Mouse (Mus musculus) embryonic facial prominence, embryonic 15.5 days (tissue): ENCODE measurements around the gene Wdr91. TPM values are rescaled to one million over a fixed set of nuclear protein-coding genes. Genes with fewer than 3 reads are reported as not detected.

Experiments
- ATAC-seq: fragments of 200-750 bp; cut with Nextera tagmentation; 2 replicates; pipeline ENCODE4 v1.8.0; 2017; ENCODE audit warnings: low read depth, moderate TSS enrichment; ENCODE audit not compliant: insufficient number of reproducible peaks, low FRiP score, low TSS enrichment
- H3K27ac ChIP-seq: fragments of 300-500 bp; sonication (generic); replicated peaks from 2 replicates; pipeline ENCODE4 v1.5.1; 2015; ENCODE audit warnings: mild to moderate bottlenecking, inconsistent platforms
- H3K27me3 ChIP-seq: fragments of 300-500 bp; sonication (generic); 2 replicates; pipeline ENCODE4 v1.6.1; 2015; ENCODE audit warnings: inconsistent platforms
- H3K36me3 ChIP-seq: fragments of 300-500 bp; sonication (generic); 2 replicates; pipeline ENCODE4 v1.6.1; 2015; ENCODE audit warnings: mild to moderate bottlenecking, inconsistent platforms
- H3K4me1 ChIP-seq: fragments of 300-500 bp; sonication (generic); 2 replicates; pipeline ENCODE4 v1.6.1; 2015; ENCODE audit warnings: inconsistent platforms
- H3K4me2 ChIP-seq: fragments of 300-500 bp; sonication (generic); replicated peaks from 2 replicates; pipeline ENCODE4 v1.6.1; 2015; ENCODE audit warnings: mild to moderate bottlenecking, inconsistent platforms
- H3K4me3 ChIP-seq: fragments of 300-500 bp; sonication (generic); replicated peaks from 2 replicates; pipeline ENCODE4 v1.5.1; 2015; ENCODE audit warnings: mild to moderate bottlenecking, inconsistent platforms
- H3K9ac ChIP-seq: fragments of 300-500 bp; sonication (generic); 2 replicates; pipeline ENCODE4 v1.6.1; 2015; ENCODE audit warnings: inconsistent platforms
- H3K9me3 ChIP-seq: fragments of 300-500 bp; sonication (generic); replicated peaks from 2 replicates; pipeline ENCODE4 v1.6.1; 2016; ENCODE audit warnings: inconsistent platforms
- WGBS: fragments of 180-500 bp; shearing (Covaris S2); methylation state at CpG from one replicate; pipeline ENCODE4 v1.1.7; 2015; 5-methylcytosine and 5-hydroxymethylcytosine counted together
- polyA plus RNA-seq: library from polyadenylated mRNA; unstranded; fragments of >200 nt; fragmentation: Nextera tagmentation; extraction: Ambion mirVana; gene quantifications from 2 replicates; pipeline ENCODE4 v1.2.1, GENCODE M21; 2015

The Wdr91 gene
- polyA plus RNA-seq, 1 experiment from 2014 or later, result 12.0 TPM

- H3K27me3 ChIP-seq, result no peaks in the 10 kb centered on the region
- H3K4me2 ChIP-seq, result no peak overlapping the region
- no peak overlapping the region for H3K4me3 ChIP-seq
- 80% methylated on average over 20 of the region's 20 CpGs for WGBS
- ATAC-seq, result no peak
- H3K36me3 ChIP-seq, result no peaks in the 10 kb centered on the region
- H3K9ac ChIP-seq, result no peak overlapping the region
- H3K4me1 ChIP-seq, result peaks cover 55% of the 10 kb centered on the region
- no peak overlapping the region for H3K27ac ChIP-seq
- no peaks in the 10 kb centered on the region for H3K9me3 ChIP-seq
These were observed 42.0 kb downstream of the Wdr91 start for GRCm38 (mm10) chr6:34868507-34869217.

DNA sequence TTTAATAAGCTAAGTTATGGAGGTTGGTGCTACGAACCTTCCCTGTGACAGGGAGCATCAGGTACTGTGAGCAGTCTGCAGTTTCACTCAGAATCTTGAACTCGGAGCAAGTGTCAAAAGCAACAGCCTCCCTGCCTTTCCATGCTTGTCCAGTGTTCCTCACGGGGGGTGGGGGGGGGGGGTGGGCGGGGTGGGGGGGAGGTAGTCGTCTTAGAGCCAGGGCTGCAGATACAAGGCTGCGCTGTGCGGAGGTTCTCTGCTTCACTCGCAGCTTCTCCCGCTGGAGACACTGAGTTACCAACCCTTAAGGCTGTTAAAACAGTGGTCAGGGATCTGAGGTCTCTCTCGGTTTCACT is 42.7 kb downstream of the Wdr91 start:
- Histone ChIP-seq H3K4me2 (no peak overlapping the region), H3K27ac (no peak overlapping the region), H3K9me3 (no peaks in the 10 kb centered on the region), H3K4me3 (no peak overlapping the region), H3K4me1 (peaks cover 59% of the 10 kb centered on the region), H3K36me3 (no peaks in the 10 kb centered on the region), H3K9ac (no peak overlapping the region), H3K27me3 (no peaks in the 10 kb centered on the region)
- no peak for ATAC-seq
- 64% methylated on average over 10 of the region's 10 CpGs for WGBS

- Histone ChIP-seq H3K36me3 (no peaks in the 10 kb centered on the region), H3K4me2 (no peak overlapping the region), H3K4me1 (peaks cover 56% of the 10 kb centered on the region), H3K27me3 (no peaks in the 10 kb centered on the region), H3K27ac (peak overlapping the region; percentile 63; the same call in 1 of the 2 replicates), H3K9me3 (no peaks in the 10 kb centered on the region), H3K9ac (no peak overlapping the region), H3K4me3 (no peak overlapping the region)
- no peak for ATAC-seq
- WGBS, result 62% methylated on average over 16 of the region's 16 CpGs
These were observed 43.2 kb downstream of the Wdr91 start for GRCm38 (mm10) chr6:34867301-34867994.

DNA sequence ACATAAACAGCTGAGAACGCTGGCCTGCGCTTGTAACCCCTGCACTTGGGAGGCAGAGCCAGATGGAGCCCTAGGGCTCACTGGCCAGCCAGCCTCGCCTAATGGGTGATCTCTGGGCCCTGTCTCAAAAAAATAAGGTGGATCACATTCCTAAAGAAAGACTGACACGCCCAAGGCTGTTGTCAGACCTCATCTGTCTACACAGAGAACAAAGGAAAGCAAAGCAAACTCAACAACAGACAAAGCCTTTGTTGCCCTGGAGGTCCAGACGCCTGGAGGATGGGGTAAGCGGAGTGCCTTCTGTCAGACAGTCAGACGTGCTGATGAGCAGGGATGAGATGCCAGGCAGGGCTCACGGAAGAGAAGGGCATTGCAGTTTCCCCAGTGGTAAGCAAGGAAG is 43.9 kb downstream of the Wdr91 start:
- no peak overlapping the region for H3K9ac ChIP-seq
- no peak overlapping the region for H3K4me2 ChIP-seq
- H3K36me3 ChIP-seq, result no peaks in the 10 kb centered on the region
- 41% methylated on average over 8 of the region's 8 CpGs for WGBS
- H3K27ac ChIP-seq, result 0 out of 2 replicates have a peak overlapping the region, but pooled peaks have one; percentile 63
- no peaks in the 10 kb centered on the region for H3K9me3 ChIP-seq
- no peak for ATAC-seq
- H3K4me1 ChIP-seq, result peaks cover 56% of the 10 kb centered on the region
- H3K27me3 ChIP-seq, result no peaks in the 10 kb centered on the region
- no peak overlapping the region for H3K4me3 ChIP-seq

GRCm38 (mm10) chr6:34865711-34866593 is 44.7 kb downstream of the Wdr91 start:
- 49% methylated on average over 7 of the region's 7 CpGs for WGBS
- peaks cover 50% of the 10 kb centered on the region for H3K4me1 ChIP-seq
- no peak overlapping the region for H3K9ac ChIP-seq
- H3K4me2 ChIP-seq, result no peak overlapping the region
- H3K36me3 ChIP-seq, result no peaks in the 10 kb centered on the region
- H3K27me3 ChIP-seq, result no peaks in the 10 kb centered on the region
- peak; percentile 55; the same call in 1 of the 2 replicates for ATAC-seq
- no peaks in the 10 kb centered on the region for H3K9me3 ChIP-seq
- peak overlapping the region; percentile 63; the same call in 1 of the 2 replicates for H3K27ac ChIP-seq
- H3K4me3 ChIP-seq, result no peak overlapping the region

GRCm38 (mm10) chr6:34865213-34865612 is 45.5 kb downstream of the Wdr91 start:
- no peaks in the 10 kb centered on the region for H3K36me3 ChIP-seq
- no peaks in the 10 kb centered on the region for H3K9me3 ChIP-seq
- no peak overlapping the region for H3K9ac ChIP-seq
- H3K27ac ChIP-seq, result peak overlapping the region; percentile 63
- 53% methylated on average over 5 of the region's 5 CpGs for WGBS
- H3K4me3 ChIP-seq, result no peak overlapping the region
- peaks cover 43% of the 10 kb centered on the region for H3K4me1 ChIP-seq
- no peak for ATAC-seq
- H3K27me3 ChIP-seq, result no peaks in the 10 kb centered on the region
- H3K4me2 ChIP-seq, result no peak overlapping the region

- Histone ChIP-seq H3K9me3 (no peaks in the 10 kb centered on the region), H3K36me3 (no peaks in the 10 kb centered on the region), H3K4me3 (no peak overlapping the region), H3K4me2 (no peak overlapping the region), H3K27me3 (no peaks in the 10 kb centered on the region), H3K27ac (no peak overlapping the region), H3K9ac (no peak overlapping the region), H3K4me1 (peaks cover 32% of the 10 kb centered on the region)
- no peak for ATAC-seq
- 44% methylated on average over 9 of the region's 9 CpGs for WGBS
These were observed 46.7 kb downstream of the Wdr91 start for GRCm38 (mm10) chr6:34863786-34864514.

DNA sequence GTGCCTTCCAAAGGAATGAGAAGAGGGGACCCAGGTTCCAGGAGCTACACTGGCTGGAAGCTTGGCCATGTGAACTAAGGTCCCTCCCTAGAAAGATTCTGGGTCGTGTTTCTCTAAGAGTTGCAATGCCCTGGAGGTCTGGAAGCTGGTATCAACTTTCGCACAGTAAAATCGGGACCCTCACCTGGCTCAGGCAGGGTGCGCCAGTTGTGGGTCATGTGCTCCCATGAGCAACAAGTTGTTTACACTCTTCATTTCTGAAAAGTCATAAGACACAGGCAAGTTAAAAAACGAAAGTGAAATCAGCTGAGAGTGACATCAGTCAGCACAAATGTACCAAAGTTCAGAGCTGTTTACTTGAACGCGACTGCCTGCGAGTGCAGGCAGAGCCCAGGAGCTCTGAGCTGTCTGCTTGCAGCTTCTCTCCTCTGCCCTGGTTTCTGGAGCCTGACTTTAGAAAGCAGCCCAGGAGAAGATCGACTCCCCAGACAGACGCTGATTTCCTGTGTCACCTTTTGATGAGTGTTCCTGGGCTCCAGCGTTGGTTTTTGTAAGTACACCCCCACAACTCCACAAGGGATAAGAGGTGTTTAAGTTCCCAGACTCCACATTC is 47.8 kb downstream of the Wdr91 start, which contains the start of gene Tmem140:
Tmem140 (plus strand) TSS at position 356 of the 613 bp plus-strand sequence.
- H3K27ac ChIP-seq, result peak within 1 kb of the TSS; percentile 48; the same call in 1 of the 2 replicates
- ATAC-seq, result no peak
- H3K4me1 ChIP-seq, result peaks cover 32% of the 10 kb centered on the region
- peak within 1 kb of the TSS; percentile 38 for H3K4me2 ChIP-seq
- no peaks in the 10 kb centered on the region for H3K9me3 ChIP-seq
- no peaks in the 10 kb centered on the region for H3K36me3 ChIP-seq
- 17% methylated on average over 11 of the region's 11 CpGs for WGBS
- H3K9ac ChIP-seq, result 0 out of 2 replicates have a peak within 1 kb of the TSS, but pooled peaks have one; percentile 1
- peak within 1 kb of the TSS; percentile 24 for H3K4me3 ChIP-seq
- no peaks in the 10 kb centered on the region for H3K27me3 ChIP-seq

DNA sequence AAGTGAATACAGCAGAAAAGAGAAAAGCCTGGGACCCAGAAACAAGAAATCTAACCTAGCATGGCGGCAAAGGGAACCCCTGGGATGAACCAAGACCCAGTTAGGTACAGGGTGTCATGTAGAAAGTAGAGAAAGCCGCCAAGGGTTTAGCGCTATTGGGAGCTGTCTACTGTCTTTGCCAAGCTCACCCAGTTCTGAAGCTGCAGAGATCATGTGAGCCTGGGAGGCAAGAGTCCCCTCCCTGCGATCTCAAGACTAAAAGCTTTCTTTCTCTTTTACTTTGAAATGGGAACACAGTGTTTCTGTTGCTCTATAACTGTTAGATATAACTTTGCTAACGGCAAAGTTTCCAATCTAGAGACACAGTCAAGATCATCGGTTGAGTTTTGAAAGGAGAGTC is 48.3 kb downstream of the Wdr91 start:
- no peak overlapping the region for H3K27ac ChIP-seq
- no peak for ATAC-seq
- H3K4me2 ChIP-seq, result peak overlapping the region; percentile 38; the same call in 1 of the 2 replicates
- H3K9ac ChIP-seq, result no peak overlapping the region
- no peaks in the 10 kb centered on the region for H3K27me3 ChIP-seq
- WGBS, result 88% methylated on average over 6 of the region's 6 CpGs
- peaks cover 32% of the 10 kb centered on the region for H3K4me1 ChIP-seq
- H3K4me3 ChIP-seq, result 0 out of 2 replicates have a peak overlapping the region, but pooled peaks have one; percentile 24
- no peaks in the 10 kb centered on the region for H3K9me3 ChIP-seq
- no peaks in the 10 kb centered on the region for H3K36me3 ChIP-seq

- Histone ChIP-seq H3K36me3 (no peaks in the 10 kb centered on the region), H3K27me3 (no peaks in the 10 kb centered on the region), H3K4me1 (peaks cover 25% of the 10 kb centered on the region), H3K9me3 (no peaks in the 10 kb centered on the region), H3K9ac (no peak overlapping the region), H3K27ac (no peak overlapping the region), H3K4me3 (no peak overlapping the region), H3K4me2 (no peak overlapping the region)
- 93% methylated on average over 11 of the region's 11 CpGs for WGBS
- ATAC-seq, result no peak
These were observed 49.1 kb downstream of the Wdr91 start for GRCm38 (mm10) chr6:34861546-34862053.
